Mouse (Mus musculus) ES-E14 (cell line): ENCODE results near the gene Slc35b2. TPM values are rescaled to one million over a fixed set of nuclear protein-coding genes. Genes with fewer than 3 reads are reported as not detected.

Experiments
- DNase-seq: peaks from one replicate; pipeline ENCODE4 v3.0.0-alpha.2; 2013; ENCODE audit warnings: low read depth, low spot score
- H3K27ac ChIP-seq: 2 replicates; pipeline ENCODE4 v1.5.1; 2012; ENCODE audit warnings: low read depth, mild to moderate bottlenecking, low read length, moderate library complexity, mixed read lengths; ENCODE audit not compliant: poor library complexity, insufficient read depth, severe bottlenecking
- H3K36me3 ChIP-seq: 2 replicates; pipeline ENCODE4 v1.6.1; 2012; ENCODE audit warnings: mild to moderate bottlenecking, low read length, moderate library complexity, mixed read lengths; ENCODE audit not compliant: control insufficient read depth, poor library complexity, insufficient read depth, severe bottlenecking
- H3K4me1 ChIP-seq, 2 experiments: fragments of 150-350 bp in 1 of 2; sonication (generic) in 1 of 2; 2 replicates each; pipeline ENCODE4 v1.6.1; 2012; ENCODE audit warnings: low read length in 2 of 2, mild to moderate bottlenecking in 1 of 2, mixed read lengths in 1 of 2; ENCODE audit not compliant: control insufficient read depth in 2 of 2, insufficient read depth in 2 of 2, poor library complexity in 1 of 2
- H3K4me3 ChIP-seq, 2 experiments: fragments of 150-350 bp in 1 of 2; sonication (generic) in 1 of 2; 2 replicates each; pipeline ENCODE4 v1.5.1; 2012; ENCODE audit warnings: low read length in 2 of 2, low read depth in 1 of 2, mild to moderate bottlenecking in 1 of 2, mixed read lengths in 1 of 2; ENCODE audit not compliant: insufficient read depth in 1 of 2, poor library complexity in 1 of 2, severe bottlenecking in 1 of 2
- H3K9ac ChIP-seq: 2 replicates; pipeline ENCODE4 v1.6.1; 2012; ENCODE audit warnings: low read depth, mild to moderate bottlenecking, low read length, mixed read lengths; ENCODE audit not compliant: poor library complexity, insufficient read depth, severe bottlenecking
- H3K9me3 ChIP-seq: fragments of 150-350 bp; sonication (generic); 2 replicates; pipeline ENCODE4 v1.6.1; 2012; ENCODE audit warnings: low read depth, mild to moderate bottlenecking, low read length; ENCODE audit not compliant: control insufficient read depth, insufficient read depth
- CHD2 ChIP-seq: IDR thresholded peaks from 2 replicates; pipeline ENCODE4 v1.6.1; 2014; ENCODE audit warnings: mild to moderate bottlenecking, low read depth, low read length, inconsistent platforms
- HCFC1 ChIP-seq: IDR thresholded peaks from 2 replicates; pipeline ENCODE4 v1.6.1; 2012; ENCODE audit warnings: low read length, inconsistent platforms, borderline replicate concordance; ENCODE audit not compliant: insufficient read depth
- MAFK ChIP-seq: IDR thresholded peaks from 2 replicates; pipeline ENCODE4 v1.6.1; 2014; ENCODE audit warnings: mild to moderate bottlenecking, low read depth, low read length, inconsistent platforms; ENCODE audit not compliant: insufficient read depth
- ZC3H11A ChIP-seq: IDR thresholded peaks from 2 replicates; pipeline ENCODE4 v1.6.1; 2012; ENCODE audit warnings: low read depth, mild to moderate bottlenecking, inconsistent platforms, low read length, borderline replicate concordance
- ZNF384 ChIP-seq: IDR thresholded peaks from 2 replicates; pipeline ENCODE4 v1.6.1; 2012; ENCODE audit warnings: low read depth, low read length, inconsistent platforms
- in situ Hi-C, 2 experiments: fragments of 600-800 bp; cut with MboI; formaldehyde crosslinking; loops; one replicate each; pipeline ENCODE4 v1.15.1; 2025; ENCODE audit warnings: low sequenced_read_pairs in 2 of 2, inconsistent platforms in 1 of 2; ENCODE audit not compliant: unreplicated experiment in 2 of 2
- total RNA-seq: library from RNA; depleted of rRNA; stranded (reverse); fragments of 300-350 nt; gene quantifications from 2 replicates; pipeline ENCODE4 v1.2.3, GENCODE M21; 2012

The Slc35b2 gene
- total RNA-seq, 1 experiment, result 96.7 TPM

- no peak within 1 kb of the TSS for H3K27ac ChIP-seq
- in situ Hi-C loops, result no loop called here
Measured at GRCm38 (mm10) chr17:45523263-45523662, 40.4 kb upstream of the Slc35b2 start, which contains the start of gene Tcte1. TSS of gene Tcte1 (plus strand) at chr17:45523434.

GRCm38 (mm10) chr17:45524961-45525360, 38.7 kb upstream of the Slc35b2 start:
- peaks cover 10% of the 10 kb centered on the region for H3K36me3 ChIP-seq
- TF ChIP-seq ZNF384 (no peak), CHD2 (no peak), HCFC1 (no peak), ZC3H11A (no peak), MAFK (no peak)
- peaks cover 2 to 14% of the 10 kb centered on the region in 2 experiments; a peak in 3 of 4 replicates for H3K4me1 ChIP-seq
- no peaks in the 10 kb centered on the region for H3K9me3 ChIP-seq
- no peak overlapping the region for H3K27ac ChIP-seq
- in situ Hi-C loops, result no loop called here
- H3K9ac ChIP-seq, result no peak overlapping the region
- H3K4me3 ChIP-seq, result no peak overlapping the region
- DNase-seq, result no peak

More at GRCm38 (mm10) chr17:45523263-45523662, 40.4 kb upstream of the Slc35b2 start, which contains the start of gene Tcte1:
- peak within 1 kb of the TSS; percentile 65 for H3K9ac ChIP-seq
- H3K36me3 ChIP-seq, result peaks cover 26% of the 10 kb centered on the region
- peaks cover 0 to 10% of the 10 kb centered on the region in 2 experiments; a peak in 2 of 4 replicates for H3K4me1 ChIP-seq
- peak within 1 kb of the TSS; percentile 49 to 79 for H3K4me3 ChIP-seq
- no peaks in the 10 kb centered on the region for H3K9me3 ChIP-seq
- TF ChIP-seq ZC3H11A, result no peak
- TF ChIP-seq HCFC1, result no peak
- no peak for TF ChIP-seq MAFK
- no peak for TF ChIP-seq ZNF384
- TF ChIP-seq CHD2, result no peak
- DNase-seq, result no peak

GRCm38 (mm10) chr17:45526571-45526970, 37.1 kb upstream of the Slc35b2 start:
- Histone ChIP-seq H3K4me3 (peak overlapping the region; percentile 10 to 57; a peak in 3 of 4 replicates), H3K4me1 (peaks cover 9 to 18% of the 10 kb centered on the region in 2 experiments; a peak in 3 of 4 replicates), H3K9ac (no peak overlapping the region), H3K27ac (no peak overlapping the region; the same call in 1 of the 2 replicates), H3K36me3 (no peaks in the 10 kb centered on the region), H3K9me3 (no peaks in the 10 kb centered on the region)
- no peak for DNase-seq
- in situ Hi-C loops, result no loop called here
- no peak for TF ChIP-seq ZNF384
- TF ChIP-seq CHD2, result no peak
- TF ChIP-seq HCFC1, result no peak
- no peak for TF ChIP-seq MAFK
- no peak for TF ChIP-seq ZC3H11A

GRCm38 (mm10) chr17:45530346-45530782, 33.3 kb upstream of the Slc35b2 start:
- Histone ChIP-seq H3K36me3 (no peaks in the 10 kb centered on the region), H3K4me1 (peaks cover 9 to 18% of the 10 kb centered on the region in 2 experiments; a peak in 3 of 4 replicates), H3K9ac (no peak overlapping the region), H3K4me3 (peak overlapping the region in 1 of 2 experiments; percentile 34; a peak in 1 of 4 replicates), H3K27ac (no peak overlapping the region), H3K9me3 (no peaks in the 10 kb centered on the region)
- in situ Hi-C loops, result no loop called here
- TF ChIP-seq ZC3H11A, result no peak
- DNase-seq, result no peak

- Histone ChIP-seq H3K4me3 (no peak overlapping the region), H3K4me1 (peaks cover 9 to 11% of the 10 kb centered on the region in 2 experiments; a peak in 2 of 4 replicates), H3K9me3 (no peaks in the 10 kb centered on the region), H3K9ac (no peak overlapping the region), H3K36me3 (no peaks in the 10 kb centered on the region), H3K27ac (no peak overlapping the region)
- no peak for TF ChIP-seq CHD2
- no peak for TF ChIP-seq MAFK
- TF ChIP-seq HCFC1, result no peak
- TF ChIP-seq ZNF384, result no peak
- no peak for TF ChIP-seq ZC3H11A
- no peak for DNase-seq
- in situ Hi-C loops, result no loop called here
Measured at GRCm38 (mm10) chr17:45532896-45533295, 30.8 kb upstream of the Slc35b2 start.
